Mouse (Mus musculus) lung, postnatal 14 days (tissue): ENCODE results near the gene Pdlim7.

ENCODE experiments used
- DNase-seq: peaks from one replicate; pipeline ENCODE4 v3.0.0; 2021

The Pdlim7 gene

GRCm38 (mm10) chr13:55463399-55464026 is 50.0 kb downstream of the Pdlim7 start:
- DNase-seq = no peak

GRCm38 (mm10) chr13:55462965-55463364 is 50.5 kb downstream of the Pdlim7 start:
- DNase-seq = no peak

GRCm38 (mm10) chr13:55451785-55452549 is 61.5 kb downstream of the Pdlim7 start:
- peak; percentile 52 for DNase-seq

GRCm38 (mm10) chr13:55451296-55451695 is 62.2 kb downstream of the Pdlim7 start:
- DNase-seq = no peak

- peak; percentile 49 for DNase-seq
These were observed 62.9 kb downstream of the Pdlim7 start for GRCm38 (mm10) chr13:55450511-55450980.

- no peak for DNase-seq
These were observed 63.6 kb downstream of the Pdlim7 start for GRCm38 (mm10) chr13:55449679-55450441.

DNA sequence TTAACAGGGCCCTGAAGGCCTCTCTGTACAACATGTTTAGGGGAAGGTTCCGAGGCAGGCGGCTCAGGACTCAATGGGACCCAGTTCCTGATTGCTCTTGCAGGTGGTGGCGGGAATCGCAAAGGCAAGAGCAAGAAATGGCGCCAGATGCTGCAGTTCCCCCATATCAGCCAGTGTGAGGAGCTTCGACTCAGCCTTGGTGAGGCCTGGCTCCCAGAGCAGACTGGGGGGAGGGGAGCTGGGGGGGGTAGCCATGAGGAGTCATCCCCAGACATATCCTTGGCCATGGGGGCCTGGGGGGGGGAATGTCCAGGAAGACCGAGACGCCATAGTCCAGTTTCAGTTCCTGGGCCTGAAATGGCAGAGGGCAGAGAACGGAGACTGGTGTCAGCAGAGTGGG is 64.3 kb downstream of the Pdlim7 start:
- no peak for DNase-seq

- DNase-seq = no peak
These were observed 65.3 kb downstream of the Pdlim7 start for GRCm38 (mm10) chr13:55448131-55448530.

DNA sequence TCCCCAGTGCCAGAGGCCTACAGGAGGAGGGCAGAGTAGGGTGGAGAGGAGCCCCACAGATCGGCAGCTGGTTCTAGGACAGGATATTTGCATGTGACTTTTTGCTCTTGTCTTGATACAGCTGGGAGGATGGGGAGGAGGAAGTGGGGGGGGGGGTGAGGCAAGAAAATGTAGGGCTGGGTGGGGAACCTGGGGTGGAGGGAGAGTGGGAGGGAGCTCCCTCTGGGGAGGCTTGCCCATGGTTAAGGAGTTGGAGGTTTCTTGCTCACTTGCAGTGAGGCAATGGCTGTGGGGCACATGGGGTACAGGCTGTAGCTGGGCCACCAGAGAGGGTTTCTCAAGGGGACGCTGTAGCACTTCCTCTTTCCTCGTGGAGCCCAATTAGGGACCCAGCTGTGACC is 65.9 kb downstream of the Pdlim7 start:
- DNase-seq = peak; percentile 37

DNA sequence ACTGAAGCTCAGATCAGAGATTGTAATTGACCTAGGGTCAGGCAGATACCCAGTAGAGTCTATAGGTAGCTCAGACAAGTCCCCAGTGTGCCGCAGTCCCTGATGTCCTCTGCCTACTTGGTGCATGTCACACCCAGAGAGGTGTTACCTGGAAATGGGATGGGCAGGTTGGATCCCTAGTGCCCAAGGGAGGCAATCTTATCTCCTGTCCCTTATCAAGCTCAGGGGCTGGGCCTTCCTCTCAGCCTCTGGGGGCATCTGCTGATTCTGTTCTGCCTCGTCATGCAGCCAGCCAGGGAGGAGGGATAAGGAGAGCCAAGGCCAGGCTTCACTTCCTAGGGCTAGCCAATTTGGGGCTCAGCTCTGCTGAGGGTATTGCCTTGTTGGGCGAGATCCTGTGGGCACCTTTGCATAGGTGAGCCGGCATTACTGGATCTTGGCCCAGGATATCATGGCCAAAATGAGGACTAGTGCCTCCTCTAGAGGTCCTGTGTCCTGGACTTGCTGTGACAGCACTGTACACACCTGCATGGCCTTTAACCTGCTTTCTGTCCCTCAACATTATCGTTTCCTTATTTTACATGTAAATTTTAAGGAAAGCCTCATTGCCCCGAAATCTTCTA is 66.9 kb downstream of the Pdlim7 start:
- no peak for DNase-seq
